Mouse (Mus musculus): ENCODE results near the gene Pbx1.

GRCm38 (mm10) chr1:168473255-168474069 lies 41.4 kb upstream of the Pbx1 start:
- TF ChIP-seq CTCF (IDR thresholded peaks at IDR 0.05; ENCODE audit: extremely low read depth, insufficient read length, insufficient replicate concordance, low read depth, low read length) (no peak), POLR2A (IDR thresholded peaks at IDR 0.05; ENCODE audit: low read depth, low read length) (no peak)

Data from small intestine, adult 2 months (tissue).